Comparison of ENCODE assay signal across 16 mouse cellular contexts in the genomic region with DNA sequence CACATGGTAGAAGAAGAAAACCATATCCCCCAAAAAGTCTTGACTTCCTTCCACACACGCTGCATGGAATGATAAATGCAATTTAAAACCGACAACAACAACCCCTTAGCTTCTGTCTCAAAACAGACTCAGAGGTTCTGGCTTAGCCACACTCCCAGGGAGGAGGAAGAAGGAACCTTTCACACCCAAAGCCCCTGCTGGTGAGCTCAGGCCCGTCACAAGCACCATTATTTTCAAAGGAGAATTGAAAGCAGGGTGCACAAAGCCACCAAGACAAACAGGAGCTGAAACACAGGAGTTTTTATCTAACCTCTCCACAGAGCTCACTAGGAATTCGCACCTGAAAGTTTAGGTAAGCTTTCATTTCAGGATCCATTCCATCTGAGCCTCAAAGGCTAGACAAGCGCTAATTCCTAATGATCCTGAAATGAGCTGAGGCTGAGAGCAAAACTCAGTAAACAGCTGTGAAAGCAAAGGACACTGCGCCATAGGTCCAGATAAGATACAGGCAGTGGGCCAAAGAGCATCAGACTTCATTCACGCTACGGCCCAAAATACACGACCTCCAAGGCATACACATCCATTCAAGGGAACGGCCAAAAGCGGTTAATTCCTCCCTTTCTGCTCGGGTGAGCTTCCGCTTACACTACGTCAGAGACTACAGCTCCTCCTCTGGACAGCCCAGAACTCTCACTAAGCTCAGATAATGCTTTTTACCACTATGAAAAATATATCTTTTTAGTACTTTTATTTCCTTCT. TPM values are rescaled to one million over a fixed set of nuclear protein-coding genes. Genes with fewer than 3 reads are reported as not detected.
DNase-seq lines count a peak whose midpoint lies in the region; ATAC-seq and TF ChIP-seq lines count a peak whose summit lies in the region.
"Had no signal": no experiment of that assay in that cellular context is flagged by ENCODE, and none has a peak within 500 bp of the region (broad histone marks: within the 10 kb centered on the region; RNA-seq: fewer than 3 reads in every experiment).

No protein-coding gene starts in this region.

- peaks cover 30% of the 10 kb centered on the region for H3K36me3 ChIP-seq in lung, embryonic 15.5 days
- H3K36me3 ChIP-seq in liver, postnatal 0 days (replicated peaks; ENCODE audit: insufficient read depth, low read length): peaks cover 22% of the 10 kb centered on the region
- H3K36me3 ChIP-seq in midbrain, embryonic 16.5 days (ENCODE audit: control insufficient read depth, insufficient read depth, low read length): peaks cover 3% of the 10 kb centered on the region

- whole genome bisulfite sequencing in lung, embryonic 15.5 days: 51% methylated on average over 14 of the region's 14 CpGs
- 50% methylated on average over 14 of the region's 14 CpGs for WGBS in liver, postnatal 0 days (ENCODE audit: insufficient replicate concordance)
- 63% methylated on average over 14 of the region's 14 CpGs for WGBS in midbrain, embryonic 16.5 days

- H3K27ac ChIP-seq in lung, embryonic 15.5 days: no peak overlapping the region
- H3K27ac ChIP-seq in liver, postnatal 0 days (ENCODE audit: low read depth): peak overlapping the region; percentile 48
- H3K27ac ChIP-seq in midbrain, embryonic 16.5 days (ENCODE audit: low read length): no peak overlapping the region
- H3K27ac ChIP-seq: embryonic facial prominence, embryonic 13.5 days; left cerebral cortex, adult 2 months; liver, embryonic 15.5 days; midbrain, embryonic 15.5 days; neural tube, embryonic 15.5 days; stomach, embryonic 15.5 days had no signal

- ATAC-seq in frontal cortex, adult (ENCODE audit: low TSS enrichment): 0 out of 2 replicates have a peak, but pooled peaks have one; percentile 24
- ATAC-seq in lung, embryonic 15.5 days (ENCODE audit: borderline replicate concordance, extremely low read depth, low FRiP score, low TSS enrichment): peak; percentile 81
- peak; percentile 79 for ATAC-seq in granulocyte monocyte progenitor cell, adult 5-6 weeks (replicated peaks; ENCODE audit: poor library complexity, severe bottlenecking)
- ATAC-seq in liver, postnatal 0 days: 0 out of 2 replicates have a peak, but pooled peaks have one; percentile 25
- no peak for ATAC-seq in midbrain, embryonic 16.5 days
- ATAC-seq: forebrain, embryonic 16.5 days; midbrain, embryonic 15.5 days had no signal

- TF ChIP-seq CTCF in liver, postnatal 0 days (IDR thresholded peaks at IDR 0.05; ENCODE audit: low read depth): 0 out of 2 replicates have a peak, but pooled peaks have one; percentile 2

- H3K4me2 ChIP-seq in lung, embryonic 15.5 days: no peak overlapping the region
- peak overlapping the region; percentile 30; the same call in 1 of the 2 replicates for H3K4me2 ChIP-seq in liver, postnatal 0 days (ENCODE audit: low read depth, low read length)
- H3K4me2 ChIP-seq in midbrain, embryonic 16.5 days (ENCODE audit: low read length): no peak overlapping the region
- H3K4me2 ChIP-seq: embryonic facial prominence, embryonic 13.5 days; liver, embryonic 15.5 days; midbrain, embryonic 15.5 days; neural tube, embryonic 15.5 days; stomach, embryonic 15.5 days had no signal

- peaks cover 11% of the 10 kb centered on the region; the same call in 1 of the 2 replicates for H3K4me1 ChIP-seq in lung, embryonic 15.5 days
- H3K4me1 ChIP-seq in liver, postnatal 0 days (ENCODE audit: insufficient read depth): no peaks in the 10 kb centered on the region
- H3K4me1 ChIP-seq in midbrain, embryonic 16.5 days (ENCODE audit: control insufficient read depth, insufficient read depth, low read length): no peaks in the 10 kb centered on the region
- H3K4me1 ChIP-seq: embryonic facial prominence, embryonic 13.5 days; midbrain, embryonic 15.5 days had no signal

- no peaks in the 10 kb centered on the region for H3K27me3 ChIP-seq in lung, embryonic 15.5 days
- no peaks in the 10 kb centered on the region for H3K27me3 ChIP-seq in liver, postnatal 0 days (ENCODE audit: insufficient read depth, low read length)
- H3K27me3 ChIP-seq in midbrain, embryonic 16.5 days (ENCODE audit: control insufficient read depth, insufficient read depth, low read depth, low read length): no peaks in the 10 kb centered on the region
- H3K27me3 ChIP-seq: embryonic facial prominence, embryonic 13.5 days; liver, embryonic 15.5 days; midbrain, embryonic 15.5 days; neural tube, embryonic 15.5 days; stomach, embryonic 15.5 days had no signal

- no peak overlapping the region for H3K9ac ChIP-seq in lung, embryonic 15.5 days
- H3K9ac ChIP-seq in liver, postnatal 0 days (replicated peaks): peak overlapping the region; percentile 30
- H3K9ac ChIP-seq in midbrain, embryonic 16.5 days (ENCODE audit: low read depth, low read length): no peak overlapping the region
- H3K9ac ChIP-seq: embryonic facial prominence, embryonic 13.5 days; liver, embryonic 15.5 days; midbrain, embryonic 15.5 days; neural tube, embryonic 15.5 days; stomach, embryonic 15.5 days had no signal

- H3K9me3 ChIP-seq in lung, embryonic 15.5 days: no peaks in the 10 kb centered on the region
- H3K9me3 ChIP-seq in liver, postnatal 0 days (ENCODE audit: low read length): no peaks in the 10 kb centered on the region
- H3K9me3 ChIP-seq in midbrain, embryonic 16.5 days (replicated peaks; ENCODE audit: control insufficient read depth, low read length, poor library complexity, severe bottlenecking): no peaks in the 10 kb centered on the region
- H3K9me3 ChIP-seq: embryonic facial prominence, embryonic 13.5 days; liver, embryonic 15.5 days; midbrain, embryonic 15.5 days; neural tube, embryonic 15.5 days; stomach, embryonic 15.5 days had no signal

- H3K4me3 ChIP-seq in lung, embryonic 15.5 days: no peak overlapping the region
- no peak overlapping the region for H3K4me3 ChIP-seq in liver, postnatal 0 days (ENCODE audit: low read depth, low read length)
- no peak overlapping the region for H3K4me3 ChIP-seq in midbrain, embryonic 16.5 days (ENCODE audit: low read depth, low read length)
- H3K4me3 ChIP-seq: embryonic facial prominence, embryonic 13.5 days; left cerebral cortex, adult 2 months; liver, embryonic 15.5 days; midbrain, embryonic 15.5 days; neural tube, embryonic 15.5 days; stomach, embryonic 15.5 days had no signal

- no peak for TF ChIP-seq EP300 in liver, postnatal 0 days (IDR thresholded peaks at IDR 0.05; ENCODE audit: low read depth)

- DNase-seq in frontal cortex, adult 2 months (ENCODE audit: extremely low spot score in 1 of 2, low spot score in 1 of 2): no peak
- DNase-seq in lung, postnatal 36 days: no peak
- no peak for DNase-seq in liver, postnatal 0 days
- no peak for DNase-seq in gastrocnemius, adult 8-10 months (ENCODE audit: low spot score in 2 of 2)
- DNase-seq: cerebellum, adult 9-11 months had no signal

RNA-seq across cellular contexts. Expression of a gene that starts 7.6 kb away (rescaled TPM):
- polyA plus RNA-seq in frontal cortex, adult 2 months (2012; rRNA removed): 37.9 and 40.1 TPM in 2 replicates
- polyA plus RNA-seq in lung, embryonic 15.5 days (2015; fragmentation: Nextera tagmentation; extraction: Ambion mirVana): 44.2 and 46.3 TPM in 2 replicates
- total RNA-seq in granulocyte monocyte progenitor cell, adult 5-6 weeks (2014; fragmentation: Nextera tagmentation): 38.7 and 45.3 TPM in 2 replicates
- total RNA-seq in granulocyte monocyte progenitor cell, adult 5-6 weeks (2017): 45.5 and 54.0 TPM in 2 replicates
- 17.3 and 17.4 TPM in 2 replicates for polyA plus RNA-seq in liver, postnatal 0 days (2015; fragmentation: Nextera tagmentation; extraction: Ambion mirVana)
- 10 to 100 TPM; 51.4 to 54.0 (median 53.7) TPM for total RNA-seq in gastrocnemius, adult 8-10 months (2022)
- polyA plus RNA-seq in midbrain, embryonic 16.5 days (2015; fragmentation: Nextera tagmentation; extraction: Ambion mirVana): 49.2 and 50.2 TPM in 2 replicates

RNA-seq across cellular contexts. Expression of a gene that starts 38.8 kb away (rescaled TPM):
- polyA plus RNA-seq in frontal cortex, adult 2 months (2012; rRNA removed): 66.6 and 69.9 TPM in 2 replicates
- polyA plus RNA-seq in lung, embryonic 15.5 days (2015; fragmentation: Nextera tagmentation; extraction: Ambion mirVana): 238 and 243 TPM in 2 replicates
- 108 and 128 TPM in 2 replicates for total RNA-seq in granulocyte monocyte progenitor cell, adult 5-6 weeks (2014; fragmentation: Nextera tagmentation)
- total RNA-seq in granulocyte monocyte progenitor cell, adult 5-6 weeks (2017): 131 and 164 TPM in 2 replicates
- 247 and 271 TPM in 2 replicates for polyA plus RNA-seq in liver, postnatal 0 days (2015; fragmentation: Nextera tagmentation; extraction: Ambion mirVana)
- 10 to 100 TPM; 61.0 to 64.1 (median 61.7) TPM for total RNA-seq in gastrocnemius, adult 8-10 months (2022)
- polyA plus RNA-seq in midbrain, embryonic 16.5 days (2015; fragmentation: Nextera tagmentation; extraction: Ambion mirVana): 192 and 203 TPM in 2 replicates

RNA-seq across cellular contexts. Expression of a gene that starts 44.3 kb away (rescaled TPM):
- 137 and 188 TPM in 2 replicates for polyA plus RNA-seq in frontal cortex, adult 2 months (2012; rRNA removed)
- polyA plus RNA-seq in lung, embryonic 15.5 days (2015; fragmentation: Nextera tagmentation; extraction: Ambion mirVana): 343 and 357 TPM in 2 replicates
- 179 and 203 TPM in 2 replicates for total RNA-seq in granulocyte monocyte progenitor cell, adult 5-6 weeks (2014; fragmentation: Nextera tagmentation)
- total RNA-seq in granulocyte monocyte progenitor cell, adult 5-6 weeks (2017): 188 and 220 TPM in 2 replicates
- polyA plus RNA-seq in liver, postnatal 0 days (2015; fragmentation: Nextera tagmentation; extraction: Ambion mirVana): 93.7 and 98.3 TPM in 2 replicates
- total RNA-seq in gastrocnemius, adult 8-10 months (2022): 100 to 1,000 TPM; 109 to 133 (median 125) TPM
- 352 and 365 TPM in 2 replicates for polyA plus RNA-seq in midbrain, embryonic 16.5 days (2015; fragmentation: Nextera tagmentation; extraction: Ambion mirVana)
